Mouse (Mus musculus) myocyte (in vitro differentiated cells): Measurements from ENCODE around the gene Zbtb8a. TPM values are rescaled to one million over a fixed set of nuclear protein-coding genes. Genes with fewer than 3 reads are reported as not detected.

Source experiments
- H3K27me3 ChIP-seq: one replicate; pipeline ENCODE4 v1.6.1; 2011; ENCODE audit not compliant: control insufficient read depth, insufficient read depth, insufficient read length
- H3K36me3 ChIP-seq: one replicate; pipeline ENCODE4 v1.6.1; 2011; ENCODE audit not compliant: control insufficient read depth, insufficient read depth
- H3K4me2 ChIP-seq: one replicate; pipeline ENCODE4 v1.6.1; 2011; ENCODE audit warnings: low read depth, control low read depth
- H3K4me3 ChIP-seq: one replicate; pipeline ENCODE4 v1.5.1; 2011; ENCODE audit warnings: mild to moderate bottlenecking, control low read depth, moderate library complexity
- H3K79me2 ChIP-seq: one replicate; pipeline ENCODE4 v1.6.1; 2011; ENCODE audit not compliant: control insufficient read depth, insufficient read depth
- H3ac ChIP-seq: one replicate; pipeline ENCODE4 v1.6.1; 2011; ENCODE audit not compliant: control insufficient read depth, insufficient read length
- CEBPB ChIP-seq: IDR thresholded peaks from 2 replicates; pipeline ENCODE4 v1.6.1; 2011; ENCODE audit warnings: mild to moderate bottlenecking, moderate library complexity; ENCODE audit not compliant: poor library complexity, insufficient read depth, severe bottlenecking
- E2F4 ChIP-seq: IDR thresholded peaks from one replicate; pipeline ENCODE4 v1.6.1; 2011; ENCODE audit warnings: mild to moderate bottlenecking, control low read depth, moderate library complexity; ENCODE audit not compliant: insufficient read depth
- MAX ChIP-seq: IDR thresholded peaks from one replicate; pipeline ENCODE4 v1.6.1; 2011; ENCODE audit warnings: low read depth, mild to moderate bottlenecking, control low read depth
- MYOD1 ChIP-seq, 3 experiments: IDR thresholded peaks; one replicate each; pipeline ENCODE4 v1.6.1; 2011; ENCODE audit warnings: control low read depth in 2 of 3, low read depth in 2 of 3, mild to moderate bottlenecking in 2 of 3, moderate library complexity in 1 of 3; ENCODE audit not compliant: insufficient read length in 2 of 3, control insufficient read depth in 1 of 3
- MYOG ChIP-seq, 3 experiments: IDR thresholded peaks; one replicate each; pipeline ENCODE4 v1.6.1; 2011; ENCODE audit warnings: control low read depth in 2 of 3, low read depth in 2 of 3, mild to moderate bottlenecking in 2 of 3; ENCODE audit not compliant: insufficient read length in 2 of 3, control insufficient read depth in 1 of 3, insufficient read depth in 1 of 3
- POLR2A ChIP-seq: IDR thresholded peaks from one replicate; pipeline ENCODE4 v1.6.1; 2011; ENCODE audit warnings: low read depth, mild to moderate bottlenecking, control low read depth, moderate library complexity; ENCODE audit not compliant: insufficient read length
- POLR2AphosphoS2 ChIP-seq: IDR thresholded peaks from one replicate; pipeline ENCODE4 v1.6.1; 2011; ENCODE audit warnings: low read depth, control low read depth; ENCODE audit not compliant: insufficient read length
- REST ChIP-seq: IDR thresholded peaks from one replicate; pipeline ENCODE4 v1.6.1; 2011; ENCODE audit warnings: mild to moderate bottlenecking, control low read depth, moderate library complexity; ENCODE audit not compliant: insufficient read depth, insufficient read length
- SRF ChIP-seq: IDR thresholded peaks from one replicate; pipeline ENCODE4 v1.6.1; 2011; ENCODE audit warnings: low read depth; ENCODE audit not compliant: control insufficient read depth, insufficient read length
- TCF12 ChIP-seq: IDR thresholded peaks from one replicate; pipeline ENCODE4 v1.6.1; 2011; ENCODE audit warnings: mild to moderate bottlenecking, control low read depth; ENCODE audit not compliant: poor library complexity, insufficient read depth, severe bottlenecking
- TCF3 ChIP-seq: IDR thresholded peaks from one replicate; pipeline ENCODE4 v1.6.1; 2011; ENCODE audit warnings: low read depth, control low read depth; ENCODE audit not compliant: insufficient read length
- USF1 ChIP-seq: IDR thresholded peaks from one replicate; pipeline ENCODE4 v1.6.1; 2011; ENCODE audit warnings: low read depth, mild to moderate bottlenecking, control low read depth, moderate library complexity
- polyA plus RNA-seq: library from polyadenylated mRNA; unstranded; fragments of >200 nt; fragmentation: generic; extraction: Trizol; gene quantifications from one replicate; pipeline ENCODE4 v1.2.1, GENCODE M21; 2012; ENCODE audit warnings: missing spikeins

The Zbtb8a gene
- polyA plus RNA-seq, 1 experiment: 5.8 TPM

- peaks cover 53% of the 10 kb centered on the region for H3K79me2 ChIP-seq
- H3K4me2 ChIP-seq: no peak overlapping the region
- H3K4me3 ChIP-seq: no peak overlapping the region
- TF ChIP-seq TCF3 (no peak), MAX (no peak), POLR2AphosphoS2 (no peak), POLR2A (no peak), MYOD1 (IDR thresholded peaks at IDR 0.05; ENCODE audit: control insufficient read depth in 1 of 3, insufficient read length in 2 of 3, low read depth in 2 of 3) (no peak), CEBPB (no peak), USF1 (no peak), MYOG (IDR thresholded peaks at IDR 0.05; ENCODE audit: control insufficient read depth in 1 of 3, insufficient read depth in 1 of 3, insufficient read length in 2 of 3, low read depth in 2 of 3) (no peak), SRF (no peak), E2F4 (no peak), REST (no peak), TCF12 (no peak)
- H3K27me3 ChIP-seq: no peaks in the 10 kb centered on the region
- H3K36me3 ChIP-seq: peaks cover 48% of the 10 kb centered on the region
- H3ac ChIP-seq: no peak overlapping the region
Measured at GRCm38 (mm10) chr4:129320876-129321275, 57.0 kb downstream of the Zbtb8a start.

GRCm38 (mm10) chr4:129313886-129314285 is 64.0 kb downstream of the Zbtb8a start:
- Histone ChIP-seq H3K27me3 (no peaks in the 10 kb centered on the region), H3K4me2 (no peak overlapping the region), H3K36me3 (peaks cover 88% of the 10 kb centered on the region), H3K4me3 (no peak overlapping the region), H3ac (no peak overlapping the region), H3K79me2 (peaks cover 56% of the 10 kb centered on the region)
- TF ChIP-seq MAX (no peak), TCF3 (no peak), REST (no peak), POLR2A (no peak), POLR2AphosphoS2 (no peak), CEBPB (no peak), MYOG (IDR thresholded peaks at IDR 0.05; ENCODE audit: control insufficient read depth in 1 of 3, insufficient read depth in 1 of 3, insufficient read length in 2 of 3, low read depth in 2 of 3) (no peak), SRF (no peak), USF1 (no peak), E2F4 (no peak), TCF12 (no peak), MYOD1 (IDR thresholded peaks at IDR 0.05; ENCODE audit: control insufficient read depth in 1 of 3, insufficient read length in 2 of 3, low read depth in 2 of 3) (no peak)

DNA sequence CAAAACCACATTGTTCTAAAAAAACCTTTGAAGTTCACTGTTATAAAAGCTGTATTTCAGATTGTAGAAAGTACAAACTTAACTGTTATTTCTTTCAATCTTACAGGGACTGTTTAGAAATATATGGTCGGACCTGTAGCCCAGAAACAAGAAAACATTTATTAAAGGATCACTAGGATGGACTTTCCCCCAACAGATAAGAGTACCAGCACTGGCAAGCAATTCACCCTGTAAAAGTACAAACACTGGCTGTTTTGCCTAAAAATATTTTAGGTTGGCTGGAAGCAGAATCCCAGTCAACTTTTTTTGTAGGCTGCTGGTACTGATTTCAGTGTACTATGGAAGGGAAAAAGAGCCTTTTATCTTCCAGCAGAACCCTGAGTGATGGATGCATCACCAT is 70.0 kb downstream of the Zbtb8a start:
- H3K4me3 ChIP-seq: no peak overlapping the region
- TF ChIP-seq POLR2A (no peak), CEBPB (no peak), REST (no peak), POLR2AphosphoS2 (no peak), USF1 (no peak)
- peaks cover 22% of the 10 kb centered on the region for H3K79me2 ChIP-seq
- peaks cover 68% of the 10 kb centered on the region for H3K36me3 ChIP-seq
- no peak overlapping the region for H3ac ChIP-seq
- no peaks in the 10 kb centered on the region for H3K27me3 ChIP-seq
- H3K4me2 ChIP-seq: no peak overlapping the region

GRCm38 (mm10) chr4:129304306-129304705 is 73.6 kb downstream of the Zbtb8a start:
- peak overlapping the region; percentile 56 for H3K4me2 ChIP-seq
- no peak overlapping the region for H3ac ChIP-seq
- H3K36me3 ChIP-seq: peaks cover 59% of the 10 kb centered on the region
- H3K27me3 ChIP-seq: no peaks in the 10 kb centered on the region
- peaks cover 25% of the 10 kb centered on the region for H3K79me2 ChIP-seq
- TF ChIP-seq MYOG (IDR thresholded peaks at IDR 0.05; ENCODE audit: control insufficient read depth in 1 of 3, insufficient read depth in 1 of 3, insufficient read length in 2 of 3, low read depth in 2 of 3) (peak; percentile 43 to 84 (median 79)), CEBPB (peak; percentile 14; the same call in 1 of the 2 replicates), POLR2AphosphoS2 (peak; percentile 75), TCF12 (peak; percentile 43), SRF (no peak), E2F4 (no peak), MYOD1 (IDR thresholded peaks at IDR 0.05; ENCODE audit: control insufficient read depth in 1 of 3, insufficient read length in 2 of 3, low read depth in 2 of 3) (peak in 2 of 3 experiments; percentile 80 to 89), USF1 (no peak), TCF3 (no peak)
- no peak overlapping the region for H3K4me3 ChIP-seq

DNA sequence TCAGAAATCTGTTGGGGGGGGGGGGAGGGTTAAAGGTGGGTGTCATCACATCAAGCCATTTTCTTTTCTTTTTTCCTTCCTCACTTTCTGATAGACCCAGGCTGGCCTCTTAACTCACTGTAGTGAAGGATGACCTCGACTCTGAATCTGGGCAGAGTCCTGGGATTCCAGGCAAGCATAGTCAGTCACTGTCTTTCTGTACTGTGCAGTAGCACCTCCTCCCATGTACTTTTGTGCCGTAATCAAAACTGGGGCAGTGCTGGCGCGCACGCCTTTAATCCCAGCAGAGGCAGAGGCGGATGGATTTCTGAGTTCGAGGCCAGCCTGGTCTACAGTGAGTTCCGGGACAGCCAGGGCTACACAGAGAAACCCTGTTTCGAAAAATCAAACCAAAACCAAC is 74.1 kb downstream of the Zbtb8a start:
- TF ChIP-seq POLR2AphosphoS2 (peak; percentile 34), SRF (no peak), REST (no peak)
- no peak overlapping the region for H3ac ChIP-seq
- H3K4me3 ChIP-seq: no peak overlapping the region
- H3K79me2 ChIP-seq: peaks cover 30% of the 10 kb centered on the region
- H3K4me2 ChIP-seq: peak overlapping the region; percentile 56
- H3K27me3 ChIP-seq: no peaks in the 10 kb centered on the region
- H3K36me3 ChIP-seq: peaks cover 54% of the 10 kb centered on the region

Other genes starting within 250 kb of the Zbtb8a start
- 41.3 TPM for gene Fndc5, start 241.1 kb downstream of the Zbtb8a start, polyA plus RNA-seq
- 7.8 TPM for gene S100pbp, start 188.4 kb downstream of the Zbtb8a start, polyA plus RNA-seq
- 183 TPM for gene Yars, start 188.4 kb downstream of the Zbtb8a start, polyA plus RNA-seq
- 25.4 TPM for gene C77080, start 116.7 kb downstream of the Zbtb8a start, polyA plus RNA-seq
- gene Sync, start 90.5 kb downstream of the Zbtb8a start, polyA plus RNA-seq: 51.1 TPM
- 137 TPM for gene Rbbp4, start 42.7 kb downstream of the Zbtb8a start, polyA plus RNA-seq
- 34.5 TPM for gene Zbtb8os, start 42.4 kb downstream of the Zbtb8a start, polyA plus RNA-seq
- 0.04 TPM for gene Zbtb8b, start 62.7 kb upstream of the Zbtb8a start, polyA plus RNA-seq
- gene Bsdc1, start 83.5 kb upstream of the Zbtb8a start, polyA plus RNA-seq: 22.9 TPM
- gene Tssk3, start 112.9 kb upstream of the Zbtb8a start, polyA plus RNA-seq: not detected
- gene Fam229a, start 113.1 kb upstream of the Zbtb8a start, polyA plus RNA-seq: 0.10 TPM
- gene Marcksl1, start 135.5 kb upstream of the Zbtb8a start, polyA plus RNA-seq: 41.6 TPM
- 50.4 TPM for gene Hdac1, start 164.6 kb upstream of the Zbtb8a start, polyA plus RNA-seq
- gene Lck, start 195.5 kb upstream of the Zbtb8a start, polyA plus RNA-seq: 2.1 TPM
- 0.10 TPM for gene Fam167b, start 200.4 kb upstream of the Zbtb8a start, polyA plus RNA-seq
- gene Eif3i, start 222.5 kb upstream of the Zbtb8a start, polyA plus RNA-seq: 358 TPM
- 220 TPM for gene Tmem234, start 222.6 kb upstream of the Zbtb8a start, polyA plus RNA-seq
- 0.36 TPM for gene Dcdc2b, start 236.1 kb upstream of the Zbtb8a start, polyA plus RNA-seq
- 20.1 TPM for gene Iqcc, start 241.0 kb upstream of the Zbtb8a start, polyA plus RNA-seq
- 14.8 TPM for gene Ccdc28b, start 245.8 kb upstream of the Zbtb8a start, polyA plus RNA-seq